Mouse (Mus musculus): ENCODE data around the gene Ccdc88b.

DNA sequence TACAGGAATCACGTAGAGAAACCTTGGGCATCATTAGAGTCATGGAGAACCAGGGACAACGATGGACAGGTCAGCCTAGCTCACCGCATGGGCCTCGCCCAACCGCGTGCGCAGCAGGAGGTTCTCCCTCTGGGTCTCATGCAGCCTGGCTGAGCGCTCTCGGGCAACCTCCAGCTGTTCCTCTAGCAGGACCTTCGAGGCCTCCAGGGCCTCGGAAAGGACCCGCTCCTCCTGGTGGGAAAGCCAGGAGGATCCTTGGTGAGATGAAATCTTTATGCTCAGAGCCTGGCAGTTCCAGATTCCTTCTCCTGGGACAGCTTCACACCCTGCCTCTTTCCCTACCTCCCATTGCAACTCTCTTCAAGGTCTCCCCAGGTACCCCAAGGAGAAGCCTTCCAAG lies 3.4 kb downstream of the Ccdc88b start:
- TF ChIP-seq CTCF (IDR thresholded peaks at IDR 0.05; ENCODE audit: extremely low read depth, insufficient read depth, insufficient read length, insufficient replicate concordance) (no peak), POLR2A (IDR thresholded peaks at IDR 0.05; ENCODE audit: low read depth, low read length) (no peak)
